Comparison of ENCODE assay signal across 8 mouse cellular contexts in the genomic region with DNA sequence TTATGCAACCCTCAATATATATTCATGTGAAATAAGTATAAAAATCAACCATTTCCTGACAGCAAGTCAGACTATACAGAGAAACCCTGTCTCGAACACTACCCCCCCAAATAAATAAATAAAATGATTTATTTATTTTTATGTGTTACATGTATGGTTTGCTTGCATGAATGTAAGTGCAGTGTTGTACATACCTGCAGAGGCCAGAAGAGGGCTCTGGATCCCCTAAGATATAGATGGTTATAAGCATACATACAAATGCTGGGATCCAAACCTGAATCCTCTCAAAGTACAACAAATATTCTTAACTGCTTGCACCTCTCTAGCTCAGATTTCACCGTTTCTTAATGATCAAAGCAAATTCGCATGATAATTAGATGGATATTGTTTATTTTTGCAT. TPM values are rescaled to one million over a fixed set of nuclear protein-coding genes. Genes with fewer than 3 reads are reported as not detected.
DNase-seq lines count a peak whose midpoint lies in the region.

No protein-coding gene starts in this region.

- peak; percentile 33 to 43 for DNase-seq in heart, postnatal 10 days
- no peak for DNase-seq in heart, adult 11 months
- DNase-seq in urinary bladder, postnatal 14 days (ENCODE audit: low spot score): peak; percentile 12
- no peak for DNase-seq in urinary bladder, postnatal 10 days (ENCODE audit: low spot score)
- peak; percentile 41 to 58 for DNase-seq in cerebellum, postnatal 36 days
- DNase-seq in left cerebral cortex, postnatal 4 days: peak; percentile 38
- peak; percentile 7 for DNase-seq in yolk sac, embryonic 10.5 days (ENCODE audit: low spot score)
- DNase-seq in testis, postnatal 14 days (ENCODE audit: low spot score): no peak

- intact Hi-C loops in heart, postnatal 10 days (cut with DNase I): loop anchor here (1.0 kb wide), 1 partner anchor 67 kb away; no protein-coding TSS in a partner anchor
- intact Hi-C loops in left cerebral cortex, postnatal 4 days (cut with DNase I): loop anchor here (5.0 kb wide), 1 partner anchor 65 kb away; no protein-coding TSS in a partner anchor

RNA-seq across cellular contexts. Expression of a gene that starts 51.5 kb away (rescaled TPM):
- 10 to 100 TPM; 25.7 to 25.9 TPM for total RNA-seq in heart, postnatal 10 days (2021)
- total RNA-seq in left cerebral cortex, postnatal 4 days (2021): 100 to 1,000 TPM; 121 to 122 TPM

RNA-seq across cellular contexts. Expression of a gene that starts 55.0 kb away (rescaled TPM):
- 10 to 100 TPM; 12.8 to 12.9 TPM for total RNA-seq in heart, postnatal 10 days (2021)
- total RNA-seq in left cerebral cortex, postnatal 4 days (2021): 10 to 100 TPM; 12.1 to 17.5 TPM

RNA-seq across cellular contexts. Expression of a gene that starts 58.6 kb away (rescaled TPM):
- 10 to 100 TPM; 73.2 to 81.4 TPM for total RNA-seq in heart, postnatal 10 days (2021)
- 100 to 1,000 TPM; 283 to 311 TPM for total RNA-seq in left cerebral cortex, postnatal 4 days (2021)

Comparison
In these comparisons a context has a peak if more than half of its experiments do, and no peak if none do; other contexts are left out.
1. DNase-seq: peak in heart, postnatal 10 days (2 of 2), urinary bladder, postnatal 14 days (single experiment), cerebellum, postnatal 36 days (2 of 2), left cerebral cortex, postnatal 4 days (single experiment) and yolk sac, embryonic 10.5 days (single experiment); none in heart, adult 11 months (single experiment), urinary bladder, postnatal 10 days (single experiment) and testis, postnatal 14 days (single experiment).
2. RNA of a gene that starts 51.5 kb away (total RNA-seq): 121 to 122 TPM in left cerebral cortex, postnatal 4 days; 25.7 to 25.9 TPM in heart, postnatal 10 days; every median in the first group is over 4 times any median in the second.